Mouse (Mus musculus) stomach, embryonic 14.5 days (tissue): ENCODE measurements at regions not wholly inside any gene's neighbourhood (a gene's known extent, or its start where the extent isn't known, plus 50 kb on each side); places are given as distances from the start of the nearest gene placed in this dataset.

Source experiments
- ATAC-seq: fragments of 200-750 bp; cut with Nextera tagmentation; 2 replicates; pipeline ENCODE4 v1.8.0; 2017; ENCODE audit warnings: low read depth, moderate TSS enrichment; ENCODE audit not compliant: insufficient number of reproducible peaks, insufficient read depth, low FRiP score
- H3K27ac ChIP-seq: fragments of 300-500 bp; sonication (generic); 2 replicates; pipeline ENCODE4 v1.5.1; 2014; ENCODE audit warnings: mild to moderate bottlenecking, low read length, moderate library complexity, mixed read lengths
- H3K27me3 ChIP-seq: fragments of 300-500 bp; sonication (generic); 2 replicates; pipeline ENCODE4 v1.6.1; 2014; ENCODE audit warnings: low read length, control low read depth, mixed read lengths; ENCODE audit not compliant: control insufficient read depth, insufficient read depth
- H3K36me3 ChIP-seq: fragments of 300-500 bp; sonication (generic); 2 replicates; pipeline ENCODE4 v1.6.1; 2014; ENCODE audit warnings: mild to moderate bottlenecking, control low read depth, low read length, moderate library complexity, mixed read lengths; ENCODE audit not compliant: control insufficient read depth, insufficient read depth
- H3K4me1 ChIP-seq: fragments of 300-500 bp; sonication (generic); 2 replicates; pipeline ENCODE4 v1.6.1; 2014; ENCODE audit warnings: low read length, control low read depth, mixed read lengths; ENCODE audit not compliant: control insufficient read depth, insufficient read depth
- H3K4me2 ChIP-seq: fragments of 300-500 bp; sonication (generic); replicated peaks from 2 replicates; pipeline ENCODE4 v1.6.1; 2014; ENCODE audit warnings: low read depth, low read length, control low read depth
- H3K4me3 ChIP-seq: fragments of 300-500 bp; sonication (generic); 2 replicates; pipeline ENCODE4 v1.5.1; 2014; ENCODE audit warnings: low read depth, low read length, control low read depth
- H3K9ac ChIP-seq: fragments of 300-500 bp; sonication (generic); replicated peaks from 2 replicates; pipeline ENCODE4 v1.6.1; 2014; ENCODE audit warnings: low read depth, mild to moderate bottlenecking, control low read depth, low read length, moderate library complexity, mixed read lengths
- H3K9me3 ChIP-seq: fragments of 300-500 bp; sonication (generic); 2 replicates; pipeline ENCODE4 v1.6.1; 2016; ENCODE audit warnings: low read depth, low read length, control low read depth; ENCODE audit not compliant: control insufficient read depth
- WGBS: fragments of 180-500 bp; shearing (Covaris S2); extraction: QIAGEN DNeasy Blood & Tissue Kit; methylation state at CpG from one replicate; pipeline ENCODE4 v1.1.7; 2014; 5-methylcytosine and 5-hydroxymethylcytosine counted together

GRCm38 (mm10) chr8:35927408-35927871 lies 161.8 kb downstream of the Gm19410 start:
- Histone ChIP-seq H3K9me3 (no peaks in the 10 kb centered on the region), H3K36me3 (no peaks in the 10 kb centered on the region), H3K4me3 (no peak overlapping the region), H3K27ac (no peak overlapping the region), H3K4me2 (no peak overlapping the region), H3K27me3 (no peaks in the 10 kb centered on the region), H3K4me1 (no peaks in the 10 kb centered on the region), H3K9ac (no peak overlapping the region)
- 38% methylated on average over 5 of the region's 5 CpGs for WGBS
- no peak for ATAC-seq

- ATAC-seq, result no peak
- Histone ChIP-seq H3K27me3 (no peaks in the 10 kb centered on the region), H3K9me3 (no peaks in the 10 kb centered on the region), H3K4me1 (no peaks in the 10 kb centered on the region), H3K27ac (no peak overlapping the region), H3K4me3 (no peak overlapping the region), H3K4me2 (no peak overlapping the region), H3K36me3 (no peaks in the 10 kb centered on the region), H3K9ac (no peak overlapping the region)
- WGBS, result 16% methylated on average over 4 of the region's 4 CpGs
Observed at GRCm38 (mm10) chr8:35930291-35930690, 164.7 kb downstream of the Gm19410 start.

DNA sequence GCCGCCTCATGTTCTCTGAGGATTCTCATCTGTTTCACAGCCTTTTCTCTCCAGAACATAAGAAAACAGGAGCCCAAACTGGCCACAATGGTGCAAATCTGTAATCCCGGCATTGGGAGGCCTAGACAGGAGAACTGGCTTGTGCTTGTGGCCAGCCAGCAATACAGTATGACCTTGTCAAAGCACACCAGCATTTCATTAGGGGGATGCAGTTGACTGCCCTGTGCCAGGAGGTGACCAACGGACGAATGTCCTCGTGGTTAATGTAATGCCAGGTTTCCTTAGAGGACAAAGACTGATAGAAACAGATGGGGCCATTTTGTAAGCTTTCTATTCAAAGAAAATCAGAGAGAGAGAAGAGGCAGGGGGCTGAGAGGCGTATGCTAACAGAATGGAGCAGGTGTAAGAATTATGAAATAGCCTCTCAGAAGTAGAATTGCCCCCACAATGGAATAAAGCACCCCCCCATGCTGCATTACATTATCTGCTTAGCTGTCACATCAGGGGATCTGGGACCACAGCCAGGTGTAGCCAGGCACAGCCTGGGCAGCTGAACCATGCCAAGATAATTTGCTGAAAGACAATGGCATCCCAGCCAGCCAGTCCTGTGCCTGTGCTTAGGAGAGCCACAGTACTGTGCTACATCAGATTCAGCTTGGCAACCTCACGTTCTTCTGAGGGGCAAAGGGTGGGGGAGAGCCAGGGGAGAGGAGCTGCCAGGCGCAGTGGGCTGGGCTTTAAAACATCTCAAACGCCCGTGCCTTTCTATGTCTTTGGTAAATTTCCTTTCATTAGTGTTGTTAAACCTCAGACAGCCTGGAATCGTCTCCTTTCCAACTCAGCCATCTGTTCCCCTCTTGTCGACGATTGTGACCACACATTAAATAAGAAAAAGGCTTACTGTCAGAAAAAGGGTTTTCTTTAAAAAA lies 167.9 kb downstream of the Gm19410 start:
- H3K9ac ChIP-seq, result no peak overlapping the region
- no peak overlapping the region for H3K4me2 ChIP-seq
- WGBS, result 67% methylated on average over 13 of the region's 13 CpGs
- H3K9me3 ChIP-seq, result no peaks in the 10 kb centered on the region
- H3K4me3 ChIP-seq, result no peak overlapping the region
- no peak overlapping the region for H3K27ac ChIP-seq
- no peaks in the 10 kb centered on the region for H3K27me3 ChIP-seq
- no peaks in the 10 kb centered on the region for H3K36me3 ChIP-seq
- H3K4me1 ChIP-seq, result no peaks in the 10 kb centered on the region
- ATAC-seq, result no peak

DNA sequence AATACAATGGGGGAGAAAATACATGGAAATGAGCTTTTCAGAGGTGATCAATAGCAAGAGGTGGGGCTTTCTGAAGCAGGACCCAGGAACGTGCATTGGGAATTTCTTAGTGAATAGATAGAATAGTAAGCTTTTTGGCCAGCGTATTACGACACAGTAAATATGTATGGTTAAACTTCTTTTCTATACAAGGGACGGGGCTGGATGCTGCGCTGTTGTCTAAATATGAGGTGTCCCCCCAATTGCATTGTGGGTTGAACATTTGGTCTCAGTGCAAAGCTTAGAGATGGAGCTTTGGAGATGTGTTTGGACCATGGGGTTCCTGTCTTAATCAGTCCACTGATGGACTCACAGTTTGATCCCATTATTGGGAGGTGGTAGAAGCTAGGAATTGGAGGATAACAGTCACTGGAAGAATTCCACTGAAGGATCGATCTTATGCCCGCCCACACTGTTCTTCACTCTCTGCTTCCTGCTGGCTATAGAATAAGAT lies 168.6 kb downstream of the Gm19410 start:
- 91% methylated on average over 7 of the region's 7 CpGs for WGBS
- no peak for ATAC-seq
- H3K4me1 ChIP-seq, result no peaks in the 10 kb centered on the region
- H3K9me3 ChIP-seq, result no peaks in the 10 kb centered on the region
- no peak overlapping the region for H3K4me3 ChIP-seq
- no peak overlapping the region for H3K27ac ChIP-seq
- no peaks in the 10 kb centered on the region for H3K27me3 ChIP-seq
- H3K36me3 ChIP-seq, result no peaks in the 10 kb centered on the region
- H3K4me2 ChIP-seq, result no peak overlapping the region
- H3K9ac ChIP-seq, result no peak overlapping the region

GRCm38 (mm10) chr8:35935034-35935433 lies 169.4 kb downstream of the Gm19410 start:
- Histone ChIP-seq H3K27me3 (no peaks in the 10 kb centered on the region), H3K4me3 (no peak overlapping the region), H3K9me3 (no peaks in the 10 kb centered on the region), H3K4me1 (no peaks in the 10 kb centered on the region), H3K27ac (no peak overlapping the region), H3K9ac (no peak overlapping the region), H3K4me2 (no peak overlapping the region), H3K36me3 (no peaks in the 10 kb centered on the region)
- WGBS, result 75% methylated on average over 1 of the region's 1 CpGs
- no peak for ATAC-seq

DNA sequence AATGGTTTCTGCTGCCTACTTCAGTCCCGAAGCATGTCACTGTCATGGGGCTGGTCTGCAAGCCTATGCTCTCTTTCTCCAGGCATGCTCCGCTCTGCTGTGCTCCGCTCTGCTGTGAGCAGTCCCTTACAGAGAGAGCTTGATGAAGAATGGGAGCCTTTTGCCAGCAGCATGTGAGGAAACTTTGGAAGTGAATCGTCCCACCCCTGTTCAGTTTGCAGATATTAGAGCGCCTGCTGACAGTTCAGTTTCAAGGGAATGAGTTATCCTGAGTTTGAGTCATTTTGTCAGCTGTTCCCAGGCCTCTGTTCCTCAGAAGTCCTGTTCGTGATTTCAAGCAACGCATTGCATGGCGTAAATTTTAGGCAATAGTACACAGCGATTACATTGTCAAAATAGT lies 173.6 kb downstream of the Gm19410 start:
- Histone ChIP-seq H3K27me3 (no peaks in the 10 kb centered on the region), H3K4me1 (no peaks in the 10 kb centered on the region), H3K9ac (no peak overlapping the region), H3K9me3 (no peaks in the 10 kb centered on the region), H3K4me3 (no peak overlapping the region), H3K36me3 (no peaks in the 10 kb centered on the region), H3K27ac (no peak overlapping the region), H3K4me2 (no peak overlapping the region)
- 81% methylated on average over 9 of the region's 9 CpGs for WGBS
- no peak for ATAC-seq

DNA sequence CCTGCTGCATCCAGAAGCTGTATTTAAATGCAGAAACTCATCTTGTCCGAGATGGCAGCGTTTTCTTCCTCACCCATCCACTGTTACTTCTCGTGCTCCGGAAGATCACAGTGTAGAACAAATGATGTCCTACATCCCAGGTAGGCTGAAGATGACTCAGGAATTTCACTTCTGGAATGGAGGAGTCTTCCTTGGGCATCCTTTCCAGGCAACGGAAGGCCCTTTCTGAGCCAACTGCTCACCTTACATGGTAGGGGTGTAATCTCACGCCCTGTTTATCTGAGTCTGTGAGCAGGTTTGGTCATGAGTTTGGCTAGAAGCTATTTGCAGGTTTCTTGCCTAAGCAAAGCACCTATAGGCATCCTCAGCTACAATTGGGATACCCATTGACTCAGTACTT lies 176.9 kb downstream of the Gm19410 start:
- Histone ChIP-seq H3K9me3 (no peaks in the 10 kb centered on the region), H3K27ac (no peak overlapping the region), H3K27me3 (no peaks in the 10 kb centered on the region), H3K36me3 (no peaks in the 10 kb centered on the region), H3K9ac (no peak overlapping the region), H3K4me3 (no peak overlapping the region), H3K4me2 (no peak overlapping the region), H3K4me1 (peaks cover 6% of the 10 kb centered on the region; the same call in 1 of the 2 replicates)
- no peak for ATAC-seq
- 94% methylated on average over 6 of the region's 6 CpGs for WGBS

DNA sequence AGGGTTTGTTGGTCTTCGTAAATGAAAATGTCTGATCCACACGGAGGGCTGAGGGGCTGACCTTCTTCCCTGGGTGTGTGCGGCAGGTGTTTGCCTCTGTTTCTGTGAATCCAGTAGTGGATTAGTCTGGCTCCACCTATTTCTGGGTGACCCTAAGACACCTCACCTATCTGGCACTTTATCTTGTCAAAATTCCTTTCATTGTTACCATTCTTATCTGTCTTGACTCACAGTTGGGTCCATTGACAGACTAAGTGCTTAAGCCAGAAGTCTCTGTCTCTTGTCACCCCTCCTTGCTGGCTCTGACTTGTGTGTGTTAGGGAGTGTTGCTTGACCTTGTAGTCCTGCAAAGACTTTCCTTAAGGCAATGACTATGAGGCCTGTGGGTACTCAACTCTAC lies 178.1 kb downstream of the Gm19410 start:
- no peaks in the 10 kb centered on the region for H3K36me3 ChIP-seq
- WGBS, result 38% methylated on average over 3 of the region's 3 CpGs
- no peak for ATAC-seq

More for the DNA sequence above, 178.1 kb downstream of the Gm19410 start:
- H3K9me3 ChIP-seq, result no peaks in the 10 kb centered on the region
- H3K4me3 ChIP-seq, result no peak overlapping the region
- no peak overlapping the region for H3K27ac ChIP-seq
- H3K4me2 ChIP-seq, result no peak overlapping the region
- peaks cover 6% of the 10 kb centered on the region; the same call in 1 of the 2 replicates for H3K4me1 ChIP-seq
- H3K9ac ChIP-seq, result no peak overlapping the region
- no peaks in the 10 kb centered on the region for H3K27me3 ChIP-seq
